Mouse (Mus musculus): Measurements from ENCODE around the gene Nckap5.
"Not testable (repeated sequence)": the region's sequence is repeated elsewhere in the genome, so short reads cannot be mapped to it uniquely, and the experiment has no call there.

Gene Nckap5

GRCm38 (mm10) chr1:126153516-126154234, 676.9 kb downstream of the Nckap5 start:
- DNase-seq = peak; percentile 20 to 22

GRCm38 (mm10) chr1:126152217-126152616, 678.4 kb downstream of the Nckap5 start:
- DNase-seq = peak in 1 of 2 experiments; percentile 2

GRCm38 (mm10) chr1:126149966-126150365, 680.6 kb downstream of the Nckap5 start:
- no peak for DNase-seq

- no peak for DNase-seq
Observed at GRCm38 (mm10) chr1:126135717-126136116, 694.9 kb downstream of the Nckap5 start.

GRCm38 (mm10) chr1:126132316-126132715, 698.3 kb downstream of the Nckap5 start:
- no peak for DNase-seq

- no peak for DNase-seq
Observed at GRCm38 (mm10) chr1:126129129-126129528, 701.5 kb downstream of the Nckap5 start.

- no peak for DNase-seq
Observed at GRCm38 (mm10) chr1:126123111-126123510, 707.5 kb downstream of the Nckap5 start.

- no peak for DNase-seq
Observed at GRCm38 (mm10) chr1:126120506-126120905, 710.1 kb downstream of the Nckap5 start.

GRCm38 (mm10) chr1:126116034-126116433, 714.6 kb downstream of the Nckap5 start:
- DNase-seq = no peak

- DNase-seq = no peak
Observed at GRCm38 (mm10) chr1:126105673-126106256, 724.8 kb downstream of the Nckap5 start.

- no peak for DNase-seq
Observed at GRCm38 (mm10) chr1:126094346-126094745, 736.3 kb downstream of the Nckap5 start.

- not testable (repeated sequence) for DNase-seq
Observed at GRCm38 (mm10) chr1:126091979-126092378, 738.6 kb downstream of the Nckap5 start.

GRCm38 (mm10) chr1:126087181-126087580, 743.4 kb downstream of the Nckap5 start:
- DNase-seq = no peak

GRCm38 (mm10) chr1:126076312-126076711, 754.3 kb downstream of the Nckap5 start:
- DNase-seq = no peak

- DNase-seq = no peak
Observed at GRCm38 (mm10) chr1:126070861-126071260, 759.7 kb downstream of the Nckap5 start.

GRCm38 (mm10) chr1:126051491-126051890, 779.1 kb downstream of the Nckap5 start:
- no peak for DNase-seq

GRCm38 (mm10) chr1:126042886-126043285, 787.7 kb downstream of the Nckap5 start:
- DNase-seq = no peak

GRCm38 (mm10) chr1:126027536-126027935, 803.1 kb downstream of the Nckap5 start:
- DNase-seq = no peak

- DNase-seq = no peak
Observed at GRCm38 (mm10) chr1:126024518-126024917, 806.1 kb downstream of the Nckap5 start.

GRCm38 (mm10) chr1:126022959-126023358, 807.6 kb downstream of the Nckap5 start:
- DNase-seq = no peak

- not testable (repeated sequence) for DNase-seq
Observed at GRCm38 (mm10) chr1:126018654-126019053, 811.9 kb downstream of the Nckap5 start.

GRCm38 (mm10) chr1:126011661-126012091, 818.9 kb downstream of the Nckap5 start:
- no peak for DNase-seq

GRCm38 (mm10) chr1:126007571-126007970, 823.0 kb downstream of the Nckap5 start:
- DNase-seq = no peak

- no peak for DNase-seq
Observed at GRCm38 (mm10) chr1:126005672-126006071, 824.9 kb downstream of the Nckap5 start.

All from kidney, postnatal 4 days (tissue).